Mouse (Mus musculus) hindlimb bud, embryonic 11.5 days (tissue): ENCODE measurements around the gene Olfr1254.

Source experiments
- DNase-seq: peaks from one replicate; pipeline ENCODE4 v3.0.0-alpha.2; 2012; ENCODE audit warnings: low read depth, low spot score; ENCODE audit errors: extremely low spot score

The Olfr1254 gene

DNA sequence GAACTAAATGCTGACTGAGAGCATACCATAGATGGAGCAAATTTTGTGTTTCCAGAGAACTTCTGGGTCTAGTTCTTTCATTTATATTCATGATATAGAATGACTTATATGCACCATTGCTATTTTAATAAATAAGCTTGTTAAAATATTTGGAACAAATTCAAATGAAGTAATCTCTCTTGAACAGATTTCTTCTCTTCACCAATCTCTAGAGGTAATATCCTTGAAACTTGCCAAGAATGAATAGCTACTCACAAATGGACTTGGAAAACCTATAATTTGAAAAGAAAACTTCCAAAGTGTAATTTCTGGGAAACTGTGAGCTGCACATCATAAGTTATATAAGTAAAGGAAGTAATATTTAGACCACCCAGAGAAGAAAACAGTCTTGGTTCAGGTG, at the start of gene Olfr1254:
TSS of gene Olfr1254 (minus strand) at position 101 of the 400 bp plus-strand sequence.
- DNase-seq = no peak

DNA sequence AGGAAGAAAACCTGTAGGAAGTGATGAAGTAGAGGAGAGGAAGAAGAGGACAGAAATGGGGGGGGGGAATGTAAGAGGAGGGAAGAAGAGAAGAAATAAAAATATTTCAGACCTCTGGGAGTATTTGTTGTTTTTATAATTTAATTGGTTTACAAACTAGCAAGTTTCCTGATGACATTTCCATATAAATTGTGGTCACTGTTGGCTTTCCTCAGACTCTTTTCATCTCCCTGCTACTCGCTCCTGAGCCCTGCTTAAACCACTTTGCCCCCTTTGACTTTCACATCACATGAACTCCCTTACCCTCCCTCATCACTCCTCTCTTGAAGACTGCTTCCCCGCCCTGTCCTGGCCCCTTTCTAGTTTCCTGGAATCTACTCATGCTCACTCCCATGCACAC, 48.0 kb upstream of the Olfr1254 start, which contains the start of gene Olfr1256:
TSS of gene Olfr1256 (minus strand) at position 101 of the 400 bp plus-strand sequence.
- no peak for DNase-seq

DNA sequence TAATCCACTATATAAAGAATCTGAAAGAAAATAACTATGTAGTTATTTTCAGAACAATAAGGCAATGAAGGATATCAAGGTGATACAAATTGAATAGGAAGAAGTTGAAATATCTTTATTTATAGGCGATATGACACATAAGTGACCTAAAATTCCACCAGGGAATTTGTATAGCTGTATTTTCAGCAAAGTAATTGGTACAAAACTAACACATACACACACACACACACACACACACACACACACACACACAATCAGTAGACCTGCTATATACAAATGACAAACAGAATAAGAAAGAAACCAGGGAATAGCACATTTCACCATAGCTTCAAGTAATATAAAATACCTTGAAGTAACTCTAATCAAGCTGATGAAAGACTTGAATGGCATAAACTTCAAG, 26.8 kb upstream of the Olfr1254 start:
- no peak for DNase-seq

DNA sequence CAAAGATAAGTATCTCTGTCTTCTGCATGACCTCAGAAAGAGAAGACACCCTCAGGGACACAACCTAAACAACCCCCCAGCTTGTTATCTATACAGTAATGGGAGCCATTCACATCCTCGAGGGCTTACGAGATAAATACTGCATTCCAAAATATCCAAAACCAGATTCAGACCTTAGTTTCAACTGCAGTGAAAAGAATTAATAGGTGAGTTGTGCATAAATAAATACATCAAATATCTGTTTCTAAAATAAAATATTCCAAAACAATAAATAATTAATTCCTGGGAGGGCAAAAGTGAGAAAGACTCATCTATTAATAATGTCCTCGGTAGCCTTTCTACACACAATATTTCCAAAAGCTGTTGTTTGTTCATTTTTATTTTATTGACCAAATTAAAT, 18.3 kb upstream of the Olfr1254 start, which contains the start of gene Olfr1255:
TSS of gene Olfr1255 (plus strand) at position 301 of the 400 bp plus-strand sequence.
- DNase-seq = no peak

DNA sequence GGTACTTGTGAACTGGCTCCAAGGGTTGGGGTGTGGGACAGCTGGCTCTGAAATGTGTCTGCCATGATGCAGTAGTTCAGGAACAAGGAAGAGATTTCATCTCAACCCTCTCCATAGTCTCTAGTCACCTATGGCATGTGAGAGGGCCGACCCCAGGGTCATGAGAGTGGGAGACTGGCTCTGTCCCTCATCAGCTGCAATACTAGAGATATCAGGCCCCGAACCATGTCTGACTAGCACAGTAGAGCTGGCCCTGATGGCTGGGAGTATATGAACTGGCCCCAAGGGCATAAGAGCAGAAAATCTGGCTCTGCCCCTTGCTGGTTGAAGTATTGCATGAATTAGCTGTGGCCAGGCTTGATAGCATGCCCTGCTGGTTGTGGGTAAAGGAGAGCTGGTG, 17.3 kb upstream of the Olfr1254 start:
- no peak for DNase-seq

DNA sequence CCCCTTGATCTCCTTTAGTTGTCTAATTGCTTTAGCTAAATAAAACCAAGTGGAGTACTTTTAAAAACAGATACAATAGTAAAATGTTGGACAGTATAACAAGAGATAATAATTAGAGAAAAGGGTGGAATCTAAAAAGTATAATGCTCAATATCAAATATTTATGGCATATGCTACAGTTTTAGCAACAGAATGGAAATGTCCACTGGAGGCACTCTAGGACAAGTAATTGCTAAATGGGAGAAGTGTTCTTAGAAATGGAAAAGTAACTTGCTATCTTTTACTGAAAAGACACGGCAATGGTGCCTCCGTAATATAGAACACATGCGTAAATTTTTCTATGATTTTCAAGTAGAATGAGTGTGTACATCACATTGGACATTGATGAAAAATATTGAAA, 6.2 kb upstream of the Olfr1254 start:
- DNase-seq = no peak

DNA sequence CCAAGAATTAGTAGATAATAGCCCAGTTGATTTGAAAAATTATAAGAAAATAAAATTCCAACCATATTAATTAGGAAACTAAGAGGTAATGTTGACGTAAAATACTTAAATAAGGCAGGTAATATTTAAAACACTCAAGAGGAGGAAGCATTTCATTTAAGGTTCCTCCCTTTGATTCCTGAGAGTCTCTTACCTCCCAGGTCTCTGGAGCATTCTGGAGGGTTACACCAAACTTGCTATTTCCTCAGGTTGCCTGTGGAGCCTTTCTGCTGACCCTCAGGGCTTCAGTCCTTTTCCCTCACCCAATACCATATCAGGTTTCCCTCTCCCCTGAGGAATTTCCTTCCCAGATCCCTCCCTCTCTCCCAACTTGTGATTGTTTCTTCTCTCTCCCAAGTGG, 36.4 kb downstream of the Olfr1254 start, which contains the start of gene Olfr1253:
TSS of gene Olfr1253 (minus strand) at position 101 of the 400 bp plus-strand sequence.
- DNase-seq = no peak
